Mouse (Mus musculus): ENCODE results near the gene Pds5a. TPM values are rescaled to one million over a fixed set of nuclear protein-coding genes. Genes with fewer than 3 reads are reported as not detected.
"Not testable (repeated sequence)": the region's sequence is repeated elsewhere in the genome, so short reads cannot be mapped to it uniquely, and the experiment has no call there.

The Pds5a gene
- total RNA-seq, 2 experiments from 2014 or later = 80.6 to 82.6 TPM

DNA sequence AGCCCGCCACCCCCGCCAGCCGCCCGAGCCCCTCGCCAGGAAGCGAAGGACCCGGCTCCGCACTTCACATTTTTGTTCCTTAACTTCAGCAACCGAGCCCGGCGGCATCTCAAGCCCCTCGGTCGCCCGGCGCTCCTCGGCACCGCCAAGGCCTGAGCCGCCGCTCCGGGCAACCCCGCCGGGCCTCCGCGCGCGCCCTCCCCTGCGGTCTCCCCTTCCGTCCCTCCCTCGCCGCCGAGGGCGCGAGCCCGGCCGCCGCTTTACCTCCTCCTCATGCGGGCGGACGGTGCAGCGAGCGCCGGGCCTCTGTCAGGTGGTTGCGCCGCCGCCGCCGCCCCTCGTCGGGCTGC lies 612 bp downstream of the Pds5a start:
- DNase-seq (ENCODE audit: low spot score in 2 of 2) = peak in 1 of 2 experiments; percentile 44

GRCm38 (mm10) chr5:65696821-65697485 lies 1.1 kb downstream of the Pds5a start:
- peak; percentile 70 to 75 for DNase-seq (ENCODE audit: low spot score in 2 of 2)

- DNase-seq (ENCODE audit: low spot score in 2 of 2) = not testable (repeated sequence)
Observed at GRCm38 (mm10) chr5:65694076-65694475, 4.0 kb downstream of the Pds5a start.

- no peak for DNase-seq (ENCODE audit: low spot score in 2 of 2)
Observed at GRCm38 (mm10) chr5:65693018-65693417, 5.1 kb downstream of the Pds5a start.

DNA sequence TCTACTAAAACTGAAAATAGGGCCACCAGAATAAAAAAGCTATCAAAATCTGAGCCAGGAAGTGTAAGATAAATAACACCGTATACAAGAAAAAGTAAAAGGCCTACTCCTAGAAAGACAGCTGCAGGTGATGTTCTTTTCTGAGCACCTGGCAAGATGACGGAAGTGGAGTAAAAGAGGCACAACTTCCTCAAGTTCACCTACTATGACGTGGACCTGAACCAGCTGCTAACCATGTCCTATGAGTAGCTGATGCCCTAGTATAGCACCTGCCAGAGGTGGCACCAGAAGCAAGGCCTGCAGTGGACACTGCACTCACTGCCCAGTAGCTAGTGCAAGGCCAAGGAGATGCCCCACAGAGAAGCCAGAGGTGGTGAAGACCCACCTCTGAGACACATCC lies 9.3 kb downstream of the Pds5a start:
- DNase-seq (ENCODE audit: low spot score in 2 of 2) = no peak

GRCm38 (mm10) chr5:65686806-65687205 lies 11.3 kb downstream of the Pds5a start:
- DNase-seq (ENCODE audit: low spot score in 2 of 2) = no peak

GRCm38 (mm10) chr5:65678826-65679225 lies 19.2 kb downstream of the Pds5a start:
- peak in 1 of 2 experiments; percentile 33 for DNase-seq (ENCODE audit: low spot score in 2 of 2)

DNA sequence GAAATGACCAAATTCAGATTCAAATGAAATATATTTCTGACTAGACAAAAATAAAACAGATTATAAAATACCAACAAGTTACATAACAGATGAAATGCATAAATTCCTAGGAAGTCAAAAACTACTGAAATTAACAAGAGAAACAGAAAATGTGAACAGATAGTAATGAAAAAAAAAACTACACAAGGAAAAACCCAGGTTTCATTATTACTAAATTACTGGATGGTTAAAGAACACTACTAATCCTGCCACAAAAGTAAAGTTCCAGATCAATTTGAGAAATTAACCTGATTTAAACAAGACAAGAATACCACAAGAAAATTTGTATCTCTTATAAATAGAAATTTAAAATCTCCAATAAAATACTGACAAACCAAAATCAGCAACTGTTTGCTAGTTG lies 25.9 kb downstream of the Pds5a start:
- DNase-seq (ENCODE audit: low spot score in 2 of 2) = no peak

DNA sequence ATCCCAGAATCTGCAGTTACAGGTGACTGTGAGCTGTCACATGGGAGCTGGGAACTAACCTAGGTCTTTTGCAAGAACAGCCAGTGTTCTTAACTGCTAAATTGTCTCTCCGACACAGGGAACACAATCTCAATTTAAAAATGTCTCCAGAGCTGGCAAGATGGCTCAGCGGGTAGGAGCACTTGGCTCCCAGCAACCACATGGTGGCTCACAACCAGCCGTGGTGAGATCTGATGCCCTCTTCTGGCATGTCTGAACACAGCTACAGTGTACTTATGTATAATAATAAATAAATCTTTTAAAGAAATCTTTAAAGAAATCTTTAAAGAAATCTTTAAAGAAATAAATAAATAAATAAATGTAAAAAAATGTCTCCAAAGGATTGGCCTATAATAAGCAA lies 30.4 kb downstream of the Pds5a start:
- DNase-seq (ENCODE audit: low spot score in 2 of 2) = no peak

GRCm38 (mm10) chr5:65665370-65665769 lies 32.7 kb downstream of the Pds5a start:
- no peak for DNase-seq (ENCODE audit: low spot score in 2 of 2)

DNA sequence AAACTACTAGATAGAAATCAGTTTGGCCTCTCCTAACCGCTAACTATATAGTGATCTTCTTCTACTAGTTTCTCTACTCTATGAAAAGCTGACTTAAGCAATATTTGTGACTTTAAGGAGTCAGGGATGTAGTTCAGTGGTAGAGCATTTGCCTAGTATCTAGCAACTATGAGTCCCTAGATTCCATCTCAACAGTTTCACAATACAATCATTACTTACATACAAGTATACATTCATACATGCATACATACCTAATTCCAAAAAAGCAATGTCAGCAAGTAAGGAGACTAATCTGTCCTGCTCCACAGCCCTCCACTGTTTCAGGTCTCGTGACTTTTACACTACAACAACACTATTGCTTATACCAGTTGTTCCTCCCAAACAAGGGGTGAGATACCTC lies 36.1 kb downstream of the Pds5a start:
- DNase-seq (ENCODE audit: low spot score in 2 of 2) = no peak

- no peak for DNase-seq (ENCODE audit: low spot score in 2 of 2)
Observed at GRCm38 (mm10) chr5:65653786-65654185, 44.3 kb downstream of the Pds5a start.

- no peak for DNase-seq (ENCODE audit: low spot score in 2 of 2)
Observed at GRCm38 (mm10) chr5:65638896-65639295, 59.2 kb downstream of the Pds5a start.

DNA sequence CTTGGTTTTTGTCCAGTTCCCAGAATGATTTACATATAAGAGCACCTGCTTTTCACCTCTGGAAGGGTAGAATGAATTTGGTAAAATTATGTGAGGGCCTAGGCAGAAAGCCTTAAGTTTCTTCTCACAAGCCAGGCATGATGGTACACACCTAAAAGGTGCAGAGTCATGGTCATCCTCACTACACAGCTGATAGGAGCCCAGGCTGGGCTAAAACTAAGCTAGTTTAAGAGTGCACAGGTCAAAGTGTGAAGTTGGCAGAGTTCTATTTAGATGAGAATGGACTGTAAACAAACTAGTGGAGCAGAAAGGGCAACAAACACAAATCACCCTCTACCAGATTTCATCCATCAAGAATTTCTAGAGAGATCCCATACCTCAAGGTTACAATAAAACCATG lies 73.7 kb downstream of the Pds5a start:
- no peak for DNase-seq (ENCODE audit: low spot score in 2 of 2)

GRCm38 (mm10) chr5:65613152-65613924 lies 84.7 kb downstream of the Pds5a start:
- no peak for DNase-seq (ENCODE audit: low spot score in 2 of 2)

GRCm38 (mm10) chr5:65610541-65610940 lies 87.5 kb downstream of the Pds5a start:
- DNase-seq (ENCODE audit: low spot score in 2 of 2) = no peak

DNA sequence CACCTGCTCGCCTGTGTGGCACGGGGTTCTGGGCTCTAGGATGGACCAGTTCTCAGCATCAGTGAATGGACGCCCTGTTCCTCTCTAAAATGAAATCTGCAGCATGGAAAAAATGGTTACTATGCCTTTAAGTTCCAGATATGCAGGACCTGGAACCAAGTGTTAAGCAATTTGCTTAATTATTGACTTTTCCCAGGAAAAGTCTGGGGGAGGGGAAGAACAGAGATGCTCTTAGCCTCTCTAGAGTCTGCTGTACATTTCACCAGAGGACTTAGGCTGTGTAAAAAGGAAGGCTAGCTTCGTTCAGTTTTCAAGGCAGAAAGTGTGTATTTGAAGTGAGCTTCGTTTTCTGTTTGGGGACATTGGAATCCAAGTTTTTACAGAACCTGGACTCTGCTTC lies 88.3 kb downstream of the Pds5a start:
- no peak for DNase-seq (ENCODE audit: low spot score in 2 of 2)

DNA sequence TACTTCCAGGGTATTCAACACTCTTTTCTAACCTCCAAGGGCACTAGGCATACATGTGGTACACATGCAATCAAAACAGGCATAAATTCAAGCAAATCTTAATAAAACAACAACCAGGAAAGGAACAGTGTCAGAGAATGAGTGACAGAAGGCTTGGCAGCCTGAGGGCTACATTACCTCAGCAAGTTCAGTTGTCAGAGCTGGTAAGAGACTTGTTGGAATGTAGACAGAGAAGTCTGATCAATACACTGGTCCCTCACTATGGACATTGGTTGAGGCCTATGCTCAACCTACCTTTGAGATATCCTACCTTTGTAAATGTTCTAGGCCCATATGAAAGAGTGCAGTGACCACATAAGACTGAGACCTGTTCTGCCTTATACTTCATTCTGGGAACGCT lies 91.3 kb downstream of the Pds5a start:
- DNase-seq (ENCODE audit: low spot score in 2 of 2) = no peak

DNA sequence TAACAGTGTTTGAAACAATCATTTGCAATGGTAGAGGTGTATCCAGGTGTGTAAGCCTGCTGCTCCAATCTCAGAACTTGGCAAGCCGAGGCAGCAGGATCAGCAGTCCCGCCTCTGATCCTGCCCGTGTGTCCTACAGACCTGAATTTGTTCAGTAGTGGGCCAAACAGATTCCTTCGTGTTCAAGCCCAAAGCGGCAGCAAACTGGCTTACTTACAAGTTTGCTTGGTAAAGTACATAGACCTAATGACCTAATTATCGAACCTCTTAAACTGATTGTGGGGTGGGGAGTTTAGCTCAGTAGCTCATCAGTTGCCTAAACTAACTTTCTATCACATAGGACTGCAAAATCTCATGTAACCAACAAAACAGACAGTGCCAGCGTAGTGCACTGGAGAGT lies 98.4 kb downstream of the Pds5a start:
- DNase-seq (ENCODE audit: low spot score in 2 of 2) = no peak

DNA sequence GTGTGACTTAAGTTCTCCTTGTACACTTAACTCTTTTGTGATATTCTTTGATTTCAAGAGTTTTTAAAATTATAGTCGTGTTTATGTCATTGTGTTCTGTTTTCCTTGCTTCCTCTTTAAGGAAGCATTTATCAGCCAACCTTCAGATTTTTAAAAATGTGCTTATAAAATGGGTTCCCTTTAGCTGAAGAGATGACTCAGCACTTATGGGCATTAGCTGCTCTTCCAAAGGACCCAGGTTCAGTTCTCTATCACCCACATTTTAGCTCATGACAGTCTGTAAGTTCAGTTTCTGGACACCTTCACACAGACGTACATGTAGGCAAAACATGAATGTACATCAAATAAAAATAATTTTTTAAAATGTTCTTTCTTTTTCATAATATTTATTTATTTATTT lies 105.7 kb downstream of the Pds5a start:
- DNase-seq (ENCODE audit: low spot score in 2 of 2) = no peak

GRCm38 (mm10) chr5:65590199-65590598 lies 107.9 kb downstream of the Pds5a start:
- DNase-seq (ENCODE audit: low spot score in 2 of 2) = no peak

- no peak for DNase-seq (ENCODE audit: low spot score in 2 of 2)
Observed at GRCm38 (mm10) chr5:65586291-65586690, 111.8 kb downstream of the Pds5a start.

DNA sequence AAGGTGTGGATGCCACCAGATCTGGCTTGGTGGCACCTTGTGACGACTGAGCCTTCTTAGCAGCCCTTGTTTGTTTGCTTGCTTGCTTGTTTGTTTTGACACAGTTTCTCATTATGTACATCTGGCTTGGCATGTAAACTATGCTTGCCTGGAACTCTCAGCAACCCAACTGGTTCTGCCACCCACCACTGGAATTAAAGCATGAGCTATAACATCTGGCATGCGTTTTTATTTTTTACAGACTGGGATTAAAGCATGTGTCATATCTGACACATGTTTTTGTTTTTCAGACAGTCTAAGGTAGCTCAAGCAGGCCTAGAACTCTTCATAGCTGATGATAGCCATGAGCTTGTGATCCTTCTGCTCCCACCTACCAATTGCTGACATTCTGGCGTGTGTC lies 119.5 kb downstream of the Pds5a start:
- DNase-seq (ENCODE audit: low spot score in 2 of 2) = no peak

Measured in layer of hippocampus, postnatal 14 days (tissue).